Mouse (Mus musculus) lung, postnatal 36 days (tissue): ENCODE results near the gene Cox20.
"Not testable (repeated sequence)": the region's sequence is repeated elsewhere in the genome, so short reads cannot be mapped to it uniquely, and the experiment has no call there.

ENCODE experiments used
- DNase-seq: peaks from one replicate; pipeline ENCODE4 v3.0.0; 2022; ENCODE audit warnings: mixed read lengths

Gene Cox20

DNA sequence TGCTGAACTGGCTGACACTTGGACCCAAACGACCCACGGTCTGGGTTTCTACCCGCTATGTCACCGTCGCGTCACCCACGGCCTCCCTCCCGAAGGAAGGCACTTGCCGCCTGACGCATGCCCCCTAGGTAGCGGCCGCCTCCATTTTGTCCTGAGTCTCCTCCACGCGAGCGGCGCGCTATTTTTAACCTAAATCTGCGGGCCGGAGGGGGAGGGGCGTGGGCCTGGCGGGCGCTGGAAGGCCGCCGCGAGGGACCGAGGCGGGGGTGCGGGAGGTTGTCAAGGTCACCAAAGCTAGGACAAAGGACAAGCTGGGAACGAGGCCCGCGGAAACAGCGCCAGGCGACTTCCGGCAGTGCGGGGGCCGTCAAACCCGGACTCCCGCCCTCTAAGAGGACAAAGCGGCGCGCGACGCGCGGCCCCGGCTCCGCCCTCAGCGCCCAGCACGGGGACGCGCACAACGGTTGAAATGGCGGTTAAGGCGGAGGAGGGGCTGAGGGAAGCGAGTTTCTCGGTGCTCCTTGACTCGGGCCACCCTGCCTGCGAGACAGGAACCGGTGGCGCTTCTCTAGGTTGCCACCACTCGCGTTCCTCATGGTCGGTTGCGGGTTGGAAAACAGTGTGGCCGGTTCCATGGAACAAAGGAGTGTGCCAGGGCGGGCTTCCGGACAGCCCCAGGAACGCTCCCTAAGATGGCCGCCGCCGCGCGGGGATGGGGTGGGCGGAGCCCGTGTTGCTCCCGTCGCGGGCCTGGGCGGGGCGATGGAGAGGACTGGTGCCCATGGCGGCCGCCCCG is at the start of gene Cox20:
TSS of gene Cox20 (plus strand) at position 742 of the 796 bp plus-strand sequence.
- peak; percentile 97 for DNase-seq

DNA sequence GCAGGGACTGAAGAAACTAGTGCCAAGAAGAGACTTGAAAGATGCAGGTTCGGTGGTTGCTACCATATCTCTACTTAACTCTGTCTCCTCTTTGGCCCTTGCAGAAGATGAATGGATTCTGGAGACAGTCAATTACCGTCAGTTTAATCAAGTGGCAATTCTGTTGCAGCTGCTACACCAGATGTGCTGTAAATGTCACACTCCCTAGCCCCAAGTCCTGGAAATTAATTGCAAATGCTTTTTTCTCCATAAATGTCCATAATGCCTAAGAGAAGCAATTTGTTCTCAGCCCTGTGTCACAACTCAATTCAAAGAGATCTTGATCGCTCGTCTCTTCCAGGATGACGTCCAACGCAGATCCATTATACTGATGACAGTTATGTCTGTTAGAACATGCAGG is 48.3 kb upstream of the Cox20 start:
- DNase-seq = no peak

DNA sequence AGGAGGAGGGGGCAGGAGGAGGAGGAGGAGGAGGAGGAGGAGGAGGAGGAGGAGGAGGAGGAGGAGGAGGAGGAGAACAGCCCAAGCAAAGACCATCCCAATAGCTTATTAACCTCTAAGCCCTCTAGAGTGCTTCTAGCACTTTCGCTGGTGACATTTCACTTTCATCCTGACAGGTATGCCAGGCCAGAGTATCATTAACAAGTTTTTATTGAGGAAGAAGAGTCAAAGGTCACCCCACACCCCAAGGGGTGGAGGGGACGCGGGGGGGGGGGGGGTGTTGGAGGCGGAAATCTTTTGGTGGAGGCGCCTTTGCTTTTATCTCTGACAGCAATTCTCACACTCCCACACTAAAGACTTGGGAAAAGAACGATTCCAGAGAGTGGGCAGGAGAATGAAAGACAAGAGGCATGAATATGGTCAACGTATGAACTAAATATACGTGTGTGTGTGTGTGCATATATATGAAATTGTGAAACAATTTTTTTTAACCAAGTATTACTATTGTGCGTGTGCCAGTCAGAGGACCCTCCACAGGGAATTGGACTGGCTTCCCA is 43.7 kb upstream of the Cox20 start:
- DNase-seq = no peak

DNA sequence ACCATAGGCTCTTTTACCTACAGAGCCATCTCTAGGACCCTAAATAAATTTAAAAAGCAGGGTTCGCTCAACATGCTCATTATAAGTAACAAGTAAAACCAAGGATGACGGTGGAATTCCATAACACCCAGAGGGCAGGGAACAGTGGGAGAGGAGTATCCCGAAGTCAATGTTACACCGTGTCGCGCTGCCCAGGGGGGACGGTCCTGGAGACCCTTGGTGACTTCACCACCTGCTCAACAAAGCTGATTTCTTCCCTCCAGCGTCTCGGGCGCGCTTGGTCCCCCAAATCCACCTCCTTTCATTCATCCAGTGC is 43.2 kb upstream of the Cox20 start:
- DNase-seq = no peak

DNA sequence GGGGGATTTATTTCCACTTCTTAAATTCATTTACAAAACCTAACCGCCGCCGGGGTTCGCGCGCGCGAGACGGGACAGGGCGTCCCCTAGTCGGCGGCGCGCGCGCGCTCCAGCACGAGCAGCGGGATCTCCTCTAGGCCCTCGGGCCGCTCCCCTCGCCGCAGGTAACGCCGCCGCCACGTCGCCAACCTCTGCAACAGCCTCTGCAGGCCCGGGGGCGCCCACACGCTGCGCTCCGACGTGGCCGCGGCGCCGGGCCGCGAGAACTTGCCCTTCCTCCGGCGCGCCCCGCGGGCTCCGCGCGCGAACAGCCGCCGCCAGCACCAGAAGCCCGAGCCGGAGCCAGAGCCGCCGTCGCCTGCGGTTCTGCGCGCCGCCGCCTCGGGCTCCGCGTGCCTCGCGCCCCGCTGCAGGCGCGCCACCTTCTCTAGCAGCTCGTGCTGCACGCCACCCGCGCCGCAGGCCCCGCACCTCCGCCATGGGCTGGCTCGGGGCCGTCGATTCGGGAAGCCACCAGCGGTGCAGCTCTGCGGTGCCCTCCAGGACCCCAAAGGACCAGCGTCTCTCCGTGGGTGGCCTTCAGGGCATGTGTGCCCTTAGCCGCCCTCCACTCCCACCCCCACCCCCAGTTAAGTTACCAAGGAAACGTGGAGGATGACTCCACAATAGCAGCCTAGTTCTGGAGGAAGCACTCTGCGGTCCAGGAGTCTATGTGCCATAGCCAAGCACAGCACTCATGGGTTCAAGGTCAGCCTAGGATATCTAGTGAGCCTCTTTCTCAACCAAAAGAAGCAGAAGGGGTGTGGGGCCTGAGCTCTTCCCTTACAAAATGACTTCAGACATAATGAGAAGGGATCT is 42.6 kb upstream of the Cox20 start:
- peak; percentile 52 for DNase-seq

DNA sequence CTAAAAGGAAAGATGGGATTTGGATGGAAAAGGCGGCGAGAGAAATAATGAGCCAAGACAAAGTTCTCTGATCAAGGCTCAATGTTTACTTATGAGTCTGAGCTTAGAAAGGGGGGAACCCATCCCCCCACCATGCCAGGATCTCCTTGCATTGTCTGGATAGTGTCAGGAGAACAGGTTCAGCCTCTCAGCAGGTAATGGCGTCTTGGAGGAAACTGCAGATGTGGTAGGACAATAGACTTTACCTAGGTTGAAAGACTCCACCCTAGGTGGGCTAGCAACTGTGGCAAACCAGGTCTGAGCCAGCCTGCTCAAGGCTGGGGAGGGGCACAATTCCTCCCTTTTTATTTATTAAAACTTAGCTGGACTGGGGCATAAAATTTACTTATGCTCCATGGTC is 35.6 kb upstream of the Cox20 start:
- DNase-seq = not testable (repeated sequence)

DNA sequence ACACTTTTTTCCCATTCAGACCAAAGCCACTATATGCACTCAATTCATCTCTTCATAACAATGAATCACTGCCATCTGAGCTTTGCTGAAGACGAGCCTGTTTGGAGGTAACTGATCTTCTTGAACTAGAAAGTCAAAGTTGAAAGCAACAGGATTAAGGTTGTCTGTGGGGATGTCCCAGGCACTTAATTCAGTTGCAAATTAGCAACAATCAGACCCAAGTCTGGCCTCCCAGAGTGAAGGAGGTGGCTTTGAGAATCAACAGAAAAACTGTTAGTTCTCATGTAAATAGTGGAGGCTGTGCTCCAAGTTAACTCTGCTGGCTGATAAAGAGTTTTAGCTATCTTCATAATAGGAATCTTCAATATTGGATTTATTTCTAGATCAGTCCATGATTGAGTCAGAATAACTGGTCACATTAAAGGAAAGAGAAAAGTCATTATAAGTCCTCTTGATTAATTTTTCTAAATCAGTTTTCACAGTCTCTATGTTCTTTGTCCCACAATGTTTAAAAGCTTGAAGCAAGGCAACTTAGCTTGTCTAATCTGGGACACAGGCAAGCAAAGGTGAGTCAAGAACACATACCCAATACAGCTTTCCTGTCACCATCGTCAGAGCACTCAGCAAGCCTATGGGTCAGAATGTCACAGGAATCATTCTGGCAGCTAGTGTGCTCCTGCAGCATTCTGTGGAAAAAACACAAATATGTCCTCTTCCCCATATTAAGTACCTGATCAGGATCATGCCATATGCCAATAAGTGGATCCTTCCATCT is 34.8 kb upstream of the Cox20 start:
- no peak for DNase-seq

DNA sequence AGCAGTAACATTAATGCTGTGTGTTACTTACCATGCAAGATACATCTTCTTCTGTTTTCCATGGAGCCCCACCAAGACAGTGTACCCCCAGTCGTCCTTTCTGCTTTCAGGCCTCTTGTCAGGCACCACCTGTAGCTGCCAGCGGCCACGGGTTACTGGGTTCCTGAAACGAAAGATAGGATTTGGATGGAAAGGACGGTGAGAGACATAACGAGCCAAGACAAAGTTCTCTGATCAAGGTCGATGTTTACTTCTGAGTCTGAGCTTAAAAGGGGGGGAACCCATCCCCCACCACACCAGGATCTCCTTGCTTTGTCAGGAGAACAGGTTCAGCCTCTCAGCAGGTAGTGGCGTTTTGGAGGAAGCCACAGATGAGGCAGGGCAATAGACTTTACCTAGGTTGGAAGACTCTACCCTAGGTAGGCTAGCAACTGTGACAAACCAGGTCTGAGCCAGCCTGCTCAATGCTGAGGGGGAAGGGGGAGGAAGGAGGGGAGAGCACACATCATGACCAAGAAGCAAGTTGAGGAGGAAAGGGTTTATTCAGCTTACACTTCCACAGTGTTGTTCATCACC is 31.2 kb upstream of the Cox20 start:
- no peak for DNase-seq

DNA sequence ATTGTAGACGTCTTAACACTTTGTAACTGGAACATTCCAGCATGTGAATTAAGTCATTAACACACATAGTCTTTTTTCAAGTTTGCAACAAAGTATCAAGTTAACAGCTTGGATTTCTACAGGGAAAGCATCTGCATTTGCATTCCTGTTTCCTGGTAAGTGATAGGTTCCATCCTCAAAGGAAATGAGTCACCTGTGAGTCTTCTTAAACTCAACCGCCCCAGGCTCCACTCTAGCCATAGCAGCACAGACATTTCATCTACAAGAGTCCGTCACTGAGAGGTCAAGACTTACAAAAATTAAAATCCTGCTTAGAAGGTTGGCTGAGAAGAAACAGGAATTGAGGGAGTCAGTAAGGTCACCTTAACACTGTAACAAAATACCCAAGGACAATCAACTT is 27.2 kb upstream of the Cox20 start:
- DNase-seq = no peak

DNA sequence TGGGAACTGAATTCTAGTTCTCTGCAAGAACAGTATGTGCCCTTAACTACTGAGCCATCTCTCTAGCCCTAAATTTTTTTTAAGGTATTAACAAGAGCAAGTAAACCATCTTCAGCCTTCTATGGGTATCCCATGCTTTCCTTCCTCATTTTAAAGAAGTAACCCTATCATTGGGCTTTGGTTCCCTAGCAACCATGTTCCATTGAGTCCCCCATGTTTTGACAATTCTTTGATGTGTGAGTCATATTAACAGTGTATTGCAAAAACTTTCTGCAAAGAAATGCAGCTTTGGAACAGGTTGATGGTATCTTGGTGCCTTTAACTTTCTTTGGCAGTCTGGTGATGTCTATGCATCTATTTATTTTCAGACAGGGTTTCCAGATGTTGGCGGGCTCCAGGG is 24.9 kb upstream of the Cox20 start:
- no peak for DNase-seq

DNA sequence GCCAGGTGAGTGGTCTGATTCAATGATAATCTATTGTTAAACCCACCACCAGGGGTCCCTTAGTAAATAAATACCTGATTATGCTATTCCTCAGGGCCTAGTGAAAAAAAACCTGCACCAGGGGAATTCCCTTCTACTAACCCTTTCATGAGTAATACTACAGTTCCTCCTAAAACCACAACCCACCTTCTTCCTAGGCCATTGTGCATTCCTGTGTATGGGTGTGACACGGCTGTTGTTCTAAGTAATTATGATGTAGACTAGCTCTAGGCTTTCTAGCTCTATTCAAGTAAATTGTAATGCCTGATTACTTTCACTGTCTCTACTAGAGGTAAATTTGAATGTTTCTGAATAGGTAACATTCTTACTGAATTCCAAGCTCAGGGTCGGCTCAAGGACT is 17.7 kb upstream of the Cox20 start:
- not testable (repeated sequence) for DNase-seq

DNA sequence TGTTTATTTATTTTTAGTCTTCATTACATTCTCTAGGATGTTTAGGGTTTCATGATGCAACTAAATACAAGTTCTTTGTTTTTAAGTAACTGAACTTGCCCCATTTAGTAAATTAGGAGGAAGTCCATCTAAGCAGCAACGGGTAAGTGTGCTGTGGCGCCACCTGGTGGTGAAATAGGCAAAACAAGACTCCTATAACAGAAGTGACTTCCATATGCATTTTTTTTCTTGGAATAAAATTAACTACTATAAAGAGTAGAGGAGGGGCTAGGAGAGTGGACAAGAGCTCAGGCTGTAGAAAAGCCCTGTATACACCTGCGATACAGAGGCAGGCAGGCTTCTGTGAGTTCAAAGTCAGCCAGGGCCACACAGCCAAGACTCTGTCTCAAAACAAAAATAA is 15.5 kb upstream of the Cox20 start:
- peak; percentile 90 for DNase-seq

DNA sequence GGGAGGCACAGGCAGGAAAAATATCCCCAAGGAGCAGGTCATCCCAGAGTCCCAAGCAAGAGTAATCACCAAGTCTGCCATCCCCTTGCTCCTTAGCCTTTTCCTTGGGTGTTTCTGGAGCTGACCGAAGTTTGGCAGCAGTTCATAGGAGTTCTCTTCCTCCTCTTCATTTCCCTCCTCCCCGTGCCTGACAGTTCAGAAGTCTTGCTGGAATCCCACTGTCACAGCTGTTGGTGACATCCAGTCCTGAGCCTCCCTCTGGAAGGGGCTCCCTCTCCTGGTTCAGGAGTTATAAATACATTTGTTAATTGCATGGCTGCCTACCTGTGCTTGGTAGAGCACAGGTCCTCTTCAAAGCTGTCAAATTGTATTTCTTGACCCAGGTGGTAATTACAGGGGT is 9.4 kb upstream of the Cox20 start:
- DNase-seq = no peak

DNA sequence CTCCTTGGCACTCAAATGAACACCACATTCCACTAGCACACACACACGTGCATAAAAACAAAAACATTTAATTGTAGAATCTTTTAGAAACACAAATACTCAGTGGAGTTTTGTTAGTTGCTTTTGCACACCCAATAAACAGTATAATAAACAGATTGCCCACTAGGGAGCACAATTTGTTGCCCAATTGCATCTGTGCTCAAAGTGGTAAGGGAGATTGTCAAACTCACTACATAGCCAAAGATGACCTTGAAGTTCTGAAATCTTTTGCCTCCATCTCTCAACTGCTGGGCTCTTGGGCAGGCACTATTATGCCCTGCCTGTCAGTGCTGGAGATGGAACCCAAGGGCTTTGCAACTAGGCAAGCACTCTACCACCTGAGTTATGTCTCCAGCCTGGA is 8.8 kb upstream of the Cox20 start:
- DNase-seq = peak; percentile 27

DNA sequence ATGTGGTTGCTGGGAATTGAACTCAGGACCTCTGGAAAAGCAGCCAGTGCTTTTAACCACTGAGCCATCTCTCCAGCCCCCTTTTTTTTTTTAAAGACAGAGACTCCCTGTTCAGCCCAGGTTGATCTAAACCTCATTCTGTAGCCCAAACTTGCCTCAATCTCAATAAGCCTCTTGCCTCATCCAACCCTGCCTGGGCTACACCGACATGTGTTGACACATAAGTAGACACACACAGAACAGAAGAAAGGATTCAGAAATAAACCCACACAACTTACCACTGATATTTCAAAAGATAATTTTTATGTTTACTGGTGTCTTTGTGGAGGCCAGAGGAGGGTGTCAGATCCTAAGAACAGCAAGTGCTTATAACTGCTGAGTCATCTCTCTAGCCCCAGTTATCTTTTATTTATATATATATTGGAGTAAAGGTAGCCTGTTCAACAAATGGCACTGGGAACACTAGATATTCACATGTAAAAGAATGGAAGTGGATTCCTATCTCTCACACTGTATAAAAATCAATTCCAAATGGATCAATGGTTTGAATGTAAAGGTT is 5.8 kb upstream of the Cox20 start:
- DNase-seq = no peak

DNA sequence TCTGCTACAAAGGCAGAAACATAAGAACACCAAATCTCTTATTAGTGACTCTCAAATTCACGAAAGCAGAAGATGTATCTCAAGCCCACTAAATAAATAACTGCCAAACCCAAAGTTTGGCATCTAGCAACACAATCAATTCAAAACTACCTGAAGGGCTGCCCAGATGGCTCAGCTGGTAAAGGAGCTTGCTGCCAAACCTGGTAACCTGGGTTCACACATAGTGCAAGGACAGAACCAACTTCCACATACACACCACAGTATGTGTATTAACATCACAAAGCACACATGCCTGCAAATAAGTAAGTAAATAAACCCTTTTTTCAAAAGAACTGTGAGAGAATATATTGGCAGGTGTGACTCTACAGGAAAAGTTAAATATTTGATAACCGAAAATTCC is 4.7 kb upstream of the Cox20 start:
- DNase-seq = no peak

DNA sequence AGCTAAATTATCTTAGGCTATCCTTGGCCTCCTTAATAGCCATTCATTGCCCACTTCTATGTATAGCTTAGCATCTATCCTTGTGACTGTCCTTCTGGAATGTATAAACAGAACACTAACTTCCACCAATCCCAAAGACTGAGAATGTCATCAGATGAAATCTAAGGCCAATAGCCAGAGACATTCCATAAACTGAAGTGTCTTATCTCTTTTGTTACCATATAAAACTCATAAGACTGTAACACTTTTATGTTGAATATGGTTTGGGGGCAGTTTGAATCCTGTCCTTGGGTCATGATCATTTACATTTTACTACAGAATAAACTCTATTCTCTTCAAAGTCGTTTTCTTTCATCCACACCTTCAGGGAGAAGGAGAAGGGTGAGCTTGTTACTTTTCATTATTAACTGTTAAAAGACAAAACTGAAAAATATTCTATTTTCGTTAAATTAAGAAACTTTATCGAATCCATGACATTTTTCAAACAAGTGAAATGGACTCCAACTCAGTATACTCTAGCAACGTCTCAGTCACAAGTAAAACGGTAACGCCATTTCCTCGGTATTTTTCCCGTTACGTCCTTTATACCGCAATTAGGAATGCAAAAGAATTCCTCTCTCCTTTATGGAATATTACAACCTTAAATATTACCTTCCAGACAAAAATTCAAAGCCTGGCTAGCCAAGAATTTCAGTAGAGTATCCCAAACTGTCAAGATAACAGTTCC is 1.5 kb upstream of the Cox20 start:
- DNase-seq = no peak

DNA sequence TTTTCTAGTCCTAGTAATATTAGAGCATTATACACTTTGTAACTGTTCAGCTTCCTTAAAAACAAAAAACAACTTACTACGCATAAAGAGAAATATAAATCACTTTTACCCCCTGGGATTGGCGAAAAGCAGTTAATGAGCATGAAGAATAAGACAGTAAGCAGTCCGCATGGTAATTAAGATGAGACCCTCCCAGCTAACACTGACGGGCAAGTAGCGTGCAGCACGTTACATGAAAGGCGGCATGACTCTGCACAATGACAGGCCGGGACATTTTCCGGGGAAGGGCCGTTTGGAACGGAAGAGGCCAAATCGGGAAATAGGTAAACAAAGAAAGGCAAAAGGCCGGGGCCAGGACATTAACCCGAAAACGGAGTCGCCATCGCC is 935 bp upstream of the Cox20 start:
- peak; percentile 95 for DNase-seq

DNA sequence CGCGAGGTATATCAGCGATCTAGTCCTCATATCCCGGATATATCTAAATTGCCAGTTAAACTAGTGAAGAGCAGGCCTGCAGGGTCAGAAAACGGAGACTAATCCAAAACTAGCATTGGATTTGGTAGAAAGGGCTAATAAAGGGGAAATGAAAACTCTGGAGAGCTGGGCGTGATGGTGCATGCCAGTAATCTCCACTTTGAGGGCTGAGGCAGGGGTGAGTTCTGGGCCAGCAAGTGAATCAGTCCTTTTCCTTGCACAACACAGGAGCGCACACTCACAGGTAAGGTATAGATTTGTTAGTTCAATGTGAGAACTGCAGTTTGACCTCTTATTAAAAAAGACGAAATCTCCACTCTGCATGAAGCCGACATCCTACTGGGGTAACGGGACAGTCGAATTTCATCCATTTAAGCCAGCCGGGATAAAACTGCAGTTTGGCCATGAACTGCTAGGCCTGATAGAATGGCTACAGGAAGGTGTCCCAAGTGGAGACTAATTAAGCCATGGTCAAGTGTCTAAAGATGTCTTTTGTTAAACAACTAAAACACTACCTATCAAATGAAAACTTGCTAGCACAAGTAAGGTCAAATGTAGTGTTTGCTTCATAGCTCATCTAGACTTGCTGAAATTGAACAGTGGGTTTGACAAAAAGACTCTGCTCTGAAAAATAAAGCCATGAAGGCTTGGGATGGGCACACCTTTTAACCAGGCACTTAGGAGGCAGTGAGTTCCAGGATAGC is 536 bp downstream of the Cox20 start:
- peak; percentile 54 for DNase-seq

DNA sequence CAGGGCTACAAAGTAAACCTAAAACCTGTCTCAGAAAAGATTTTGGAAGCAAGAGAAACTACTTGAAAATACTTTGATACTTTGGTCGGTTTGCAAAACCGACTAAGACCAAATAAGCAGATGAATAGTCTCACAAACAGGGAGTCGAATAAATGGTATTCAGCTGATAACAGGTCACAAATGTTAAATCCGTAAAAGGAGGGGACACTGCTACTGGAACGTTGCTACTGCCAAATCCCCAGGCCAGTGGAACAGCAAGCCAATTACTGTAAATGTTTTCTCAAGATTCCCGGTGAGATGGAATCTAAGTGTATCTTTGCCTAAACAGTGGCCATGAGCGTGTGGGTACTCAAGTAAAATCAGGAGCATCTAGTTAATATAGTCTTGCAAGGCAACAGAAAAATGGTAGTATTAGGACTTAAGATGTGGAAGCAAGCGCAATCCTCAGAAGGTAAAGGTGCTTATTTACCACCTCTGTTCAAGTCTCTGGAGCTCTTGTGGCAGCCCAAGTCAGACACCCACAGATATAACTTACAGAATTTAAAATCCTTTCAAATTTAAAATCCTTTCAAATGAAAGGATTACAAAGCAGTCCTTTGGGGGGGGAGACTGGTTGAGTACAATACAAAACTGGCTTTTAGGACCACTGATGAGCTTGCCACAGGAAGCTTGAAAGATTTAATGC is 1.2 kb downstream of the Cox20 start:
- no peak for DNase-seq
